Mouse (Mus musculus) gastrocnemius, postnatal 10 days (tissue): ENCODE measurements around the gene Tead3. TPM values are rescaled to one million over a fixed set of nuclear protein-coding genes. Genes with fewer than 3 reads are reported as not detected.

ENCODE experiments used
- DNase-seq: peaks from one replicate; pipeline ENCODE4 v3.0.0; 2021; ENCODE audit warnings: mixed read lengths
- total RNA-seq, 2 experiments: library from RNA; stranded (reverse); gene quantifications; 2 replicates each; pipeline ENCODE4 v1.2.3; 2021

The Tead3 gene
- total RNA-seq, 2 experiments from 2014 or later, result 10.0 to 14.8 TPM

- DNase-seq, result peak; percentile 94
These were observed 42.1 kb downstream of the Tead3 start for GRCm38 (mm10) chr17:28308297-28309195.

GRCm38 (mm10) chr17:28305172-28305571 lies 45.4 kb downstream of the Tead3 start:
- no peak for DNase-seq

GRCm38 (mm10) chr17:28300850-28301249 lies 49.8 kb downstream of the Tead3 start:
- DNase-seq, result no peak

- DNase-seq, result no peak
These were observed 50.3 kb downstream of the Tead3 start for GRCm38 (mm10) chr17:28300323-28300722.

- DNase-seq, result no peak
These were observed 50.8 kb downstream of the Tead3 start for GRCm38 (mm10) chr17:28299669-28300320.

- DNase-seq, result no peak
These were observed 51.7 kb downstream of the Tead3 start for GRCm38 (mm10) chr17:28298888-28299287.

- no peak for DNase-seq
These were observed 55.9 kb downstream of the Tead3 start for GRCm38 (mm10) chr17:28294449-28295333.

GRCm38 (mm10) chr17:28293716-28294115 lies 56.9 kb downstream of the Tead3 start:
- no peak for DNase-seq

DNA sequence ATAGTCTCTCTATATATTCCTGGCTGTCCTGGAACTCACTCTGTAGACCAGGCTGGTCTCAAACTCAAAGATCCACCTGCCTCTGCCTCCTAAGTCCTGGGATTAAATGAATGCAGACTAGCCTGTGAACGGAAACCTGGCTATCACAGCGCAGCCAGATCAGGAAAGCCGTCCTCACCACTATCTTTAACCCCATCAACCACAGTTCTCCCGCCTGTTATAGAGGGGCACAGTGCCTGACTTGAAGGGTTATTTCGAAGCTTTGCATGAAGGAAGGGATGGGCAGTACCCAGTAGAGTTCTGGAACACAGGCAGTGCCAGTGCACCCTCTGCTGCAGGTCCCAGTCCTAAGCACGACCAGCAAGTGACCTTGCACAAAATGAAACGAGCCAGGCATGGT lies 59.3 kb downstream of the Tead3 start:
- no peak for DNase-seq

GRCm38 (mm10) chr17:28290671-28291070 lies 59.9 kb downstream of the Tead3 start:
- no peak for DNase-seq

GRCm38 (mm10) chr17:28290262-28290661 lies 60.4 kb downstream of the Tead3 start:
- DNase-seq, result peak; percentile 74

GRCm38 (mm10) chr17:28287980-28288379 lies 62.6 kb downstream of the Tead3 start:
- DNase-seq, result no peak

- no peak for DNase-seq
These were observed 63.0 kb downstream of the Tead3 start for GRCm38 (mm10) chr17:28287578-28287977.

GRCm38 (mm10) chr17:28286964-28287363 lies 63.7 kb downstream of the Tead3 start:
- no peak for DNase-seq

- DNase-seq, result no peak
These were observed 64.5 kb downstream of the Tead3 start for GRCm38 (mm10) chr17:28286133-28286532.

- no peak for DNase-seq
These were observed 67.4 kb downstream of the Tead3 start for GRCm38 (mm10) chr17:28283199-28283598.

DNA sequence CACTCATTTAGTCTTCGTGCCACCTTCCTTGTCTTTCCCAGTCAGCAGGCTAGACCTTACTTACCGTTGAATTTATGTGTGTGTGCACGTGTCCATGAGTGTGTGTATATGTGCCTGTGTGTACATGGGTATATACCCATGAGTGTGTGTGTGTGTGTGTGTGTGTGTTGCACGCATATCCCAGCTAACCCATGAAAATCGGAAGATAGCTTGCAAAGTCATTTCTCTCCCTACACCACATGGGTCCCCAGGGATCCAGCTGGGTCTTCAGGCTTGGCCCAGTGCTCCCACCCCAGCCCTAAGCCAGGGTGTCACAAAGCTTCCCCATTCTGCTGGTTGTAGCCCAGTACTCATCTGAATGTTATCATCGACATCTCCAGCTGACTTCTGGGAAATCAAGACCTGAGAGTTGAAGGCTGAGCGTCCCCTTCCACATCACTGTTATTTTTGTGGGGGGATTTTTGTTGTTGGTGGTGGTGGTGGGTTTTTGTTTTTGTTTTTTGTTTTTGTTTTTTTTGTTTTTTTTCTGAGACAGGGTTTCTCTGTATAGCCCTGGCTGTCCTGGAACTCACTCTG lies 68.7 kb downstream of the Tead3 start:
- no peak for DNase-seq

Other genes with a start within 250 kb of the Tead3 start
- gene Scube3, start 208.7 kb downstream of the Tead3 start, total RNA-seq, result under 1 TPM; 0.56 to 0.63 TPM
- 10 to 100 TPM; 24.6 to 26.6 TPM for gene Zfp523, start 173.7 kb downstream of the Tead3 start, total RNA-seq
- gene Def6, start 143.0 kb downstream of the Tead3 start, total RNA-seq, result 1 to 10 TPM; 3.6 to 7.5 TPM
- gene Ppard, start 118.1 kb downstream of the Tead3 start, total RNA-seq, result 10 to 100 TPM; 30.2 to 31.5 TPM
- gene Fance, start 37.3 kb downstream of the Tead3 start, total RNA-seq, result 10 to 100 TPM; 14.8 to 20.1 TPM
- 100 to 1,000 TPM; 699 to 738 TPM for gene Rpl10a, start 22.3 kb downstream of the Tead3 start, total RNA-seq
- under 1 TPM; 0.40 to 0.50 TPM for gene Tulp1, start 14.4 kb upstream of the Tead3 start, total RNA-seq
- 10 to 100 TPM in 1 of 2 experiments, 1 to 10 TPM in 1; 6.0 to 14.4 TPM for gene Fkbp5, start 166.7 kb upstream of the Tead3 start, total RNA-seq
- not detected for gene Armc12, start 180.0 kb upstream of the Tead3 start, total RNA-seq
- gene Clpsl2, start 198.6 kb upstream of the Tead3 start, total RNA-seq, result not detected
- not detected for gene Clps, start 209.9 kb upstream of the Tead3 start, total RNA-seq
- not detected for gene Lhfpl5, start 224.8 kb upstream of the Tead3 start, total RNA-seq